Mouse (Mus musculus): ENCODE results near the gene Pcdh7. TPM values are rescaled to one million over a fixed set of nuclear protein-coding genes. Genes with fewer than 3 reads are reported as not detected.
A peak's percentile ranks its signal among the peaks of the same experiment; 100 is the strongest.

Pcdh7 gene
- polyA plus RNA-seq, 1 experiment from 2014 or later: 7.4 TPM

DNA sequence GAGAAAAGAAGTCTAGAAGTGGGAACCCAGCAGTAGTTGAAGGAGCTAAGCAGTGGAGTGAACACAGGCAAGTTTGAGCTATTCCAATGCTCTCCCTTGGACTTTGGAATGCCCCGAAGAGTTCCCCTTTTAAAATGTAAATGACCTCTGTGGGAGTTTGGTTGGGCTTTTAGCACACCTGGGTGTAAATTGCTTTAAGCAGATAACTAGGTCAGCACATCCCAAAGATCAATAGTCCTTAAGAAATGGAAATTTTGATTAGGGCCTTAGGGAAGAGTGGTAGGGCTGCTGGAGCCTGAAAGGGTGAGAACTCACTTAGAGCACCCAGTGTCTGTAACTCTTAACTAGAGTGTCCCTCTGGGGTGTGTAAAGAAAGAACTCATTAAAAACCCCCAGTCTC, 15.7 kb downstream of the Pcdh7 start:
- DNase-seq (ENCODE audit: low spot score) (no peak), ATAC-seq (replicated peaks; ENCODE audit: insufficient number of reproducible peaks, low FRiP score, low TSS enrichment, low read depth) (no peak)
- no peak overlapping the region for H3K27ac ChIP-seq (replicated peaks; ENCODE audit: low read depth, low read length)
- no peak overlapping the region for H3K4me2 ChIP-seq (ENCODE audit: low read depth, low read length)
- H3K9me3 ChIP-seq (replicated peaks; ENCODE audit: control insufficient read depth, low read length): no peaks in the 10 kb centered on the region
- 35% methylated on average over 1 of the region's 1 CpGs for WGBS
- no peak overlapping the region for H3K9ac ChIP-seq (replicated peaks; ENCODE audit: low read length)
- no peaks in the 10 kb centered on the region for H3K4me1 ChIP-seq (ENCODE audit: control insufficient read depth, insufficient read depth, low read length)
- no peak overlapping the region for H3K4me3 ChIP-seq (ENCODE audit: low read depth, low read length)
- no peaks in the 10 kb centered on the region for H3K27me3 ChIP-seq (ENCODE audit: control insufficient read depth, insufficient read depth, low read length)
- H3K36me3 ChIP-seq (replicated peaks; ENCODE audit: control insufficient read depth, insufficient read depth, low read depth, low read length): no peaks in the 10 kb centered on the region

DNA sequence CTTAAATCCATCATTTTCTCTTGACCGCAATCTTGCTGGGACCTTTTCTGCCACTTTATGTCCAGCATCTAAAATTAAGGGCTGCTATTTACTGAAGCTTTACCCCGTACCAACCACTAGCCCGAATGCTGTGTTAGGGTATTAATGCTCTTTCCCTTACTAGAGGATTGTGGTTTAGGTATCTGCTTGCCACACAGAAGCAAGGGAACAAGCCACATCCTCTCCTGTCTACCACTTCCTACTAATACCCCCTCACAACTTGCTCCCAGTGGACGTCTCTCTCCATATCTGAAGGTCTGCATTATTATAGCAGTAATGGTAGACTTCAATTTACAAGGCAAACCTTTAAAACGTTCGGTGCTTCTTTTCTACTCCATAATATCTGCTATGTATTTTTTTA, 18.0 kb downstream of the Pcdh7 start:
- WGBS: 87% methylated on average over 6 of the region's 6 CpGs
- ATAC-seq (replicated peaks; ENCODE audit: insufficient number of reproducible peaks, low FRiP score, low TSS enrichment, low read depth): no peak
- no peak for DNase-seq (ENCODE audit: low spot score)
- Histone ChIP-seq H3K4me1 (ENCODE audit: control insufficient read depth, insufficient read depth, low read length) (no peaks in the 10 kb centered on the region), H3K9me3 (replicated peaks; ENCODE audit: control insufficient read depth, low read length) (no peaks in the 10 kb centered on the region), H3K36me3 (replicated peaks; ENCODE audit: control insufficient read depth, insufficient read depth, low read depth, low read length) (no peaks in the 10 kb centered on the region), H3K27me3 (ENCODE audit: control insufficient read depth, insufficient read depth, low read length) (no peaks in the 10 kb centered on the region), H3K9ac (replicated peaks; ENCODE audit: low read length) (no peak overlapping the region), H3K4me3 (ENCODE audit: low read depth, low read length) (no peak overlapping the region), H3K27ac (replicated peaks; ENCODE audit: low read depth, low read length) (no peak overlapping the region), H3K4me2 (ENCODE audit: low read depth, low read length) (no peak overlapping the region)

DNA sequence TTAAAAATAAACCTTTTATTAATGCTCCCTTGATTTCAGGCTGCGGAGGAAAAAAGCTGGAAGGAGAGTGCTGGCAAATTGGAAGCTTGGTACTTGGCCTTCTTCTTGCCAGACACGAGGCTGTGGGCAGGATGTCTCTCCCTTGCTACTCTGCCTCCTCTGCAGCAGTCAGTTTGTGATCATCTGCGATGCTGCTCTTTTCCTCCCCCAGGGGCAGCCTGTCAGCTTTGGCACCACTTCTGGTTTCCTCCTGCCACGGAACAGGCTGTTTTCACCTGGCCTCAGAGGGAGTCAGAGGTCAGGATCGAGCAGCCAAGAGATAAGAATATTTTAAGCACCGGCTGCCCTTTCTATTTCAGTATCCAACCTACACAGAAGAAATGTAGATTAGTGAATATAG, 25.2 kb downstream of the Pcdh7 start:
- no peak for DNase-seq (ENCODE audit: low spot score)
- Histone ChIP-seq H3K27ac (replicated peaks; ENCODE audit: low read depth, low read length) (no peak overlapping the region), H3K4me3 (ENCODE audit: low read depth, low read length) (no peak overlapping the region), H3K9ac (replicated peaks; ENCODE audit: low read length) (no peak overlapping the region), H3K9me3 (replicated peaks; ENCODE audit: control insufficient read depth, low read length) (no peaks in the 10 kb centered on the region), H3K4me1 (ENCODE audit: control insufficient read depth, insufficient read depth, low read length) (no peaks in the 10 kb centered on the region), H3K4me2 (ENCODE audit: low read depth, low read length) (no peak overlapping the region), H3K36me3 (replicated peaks; ENCODE audit: control insufficient read depth, insufficient read depth, low read depth, low read length) (no peaks in the 10 kb centered on the region), H3K27me3 (ENCODE audit: control insufficient read depth, insufficient read depth, low read length) (no peaks in the 10 kb centered on the region)
- WGBS: 24% methylated on average over 6 of the region's 6 CpGs
- ATAC-seq (replicated peaks; ENCODE audit: insufficient number of reproducible peaks, low FRiP score, low TSS enrichment, low read depth): no peak

GRCm38 (mm10) chr5:57743956-57744661, 26.3 kb downstream of the Pcdh7 start:
- Histone ChIP-seq H3K9me3 (replicated peaks; ENCODE audit: control insufficient read depth, low read length) (no peaks in the 10 kb centered on the region), H3K4me1 (ENCODE audit: control insufficient read depth, insufficient read depth, low read length) (no peaks in the 10 kb centered on the region), H3K27ac (replicated peaks; ENCODE audit: low read depth, low read length) (no peak overlapping the region), H3K9ac (replicated peaks; ENCODE audit: low read length) (no peak overlapping the region), H3K36me3 (replicated peaks; ENCODE audit: control insufficient read depth, insufficient read depth, low read depth, low read length) (no peaks in the 10 kb centered on the region), H3K4me3 (ENCODE audit: low read depth, low read length) (no peak overlapping the region), H3K4me2 (ENCODE audit: low read depth, low read length) (no peak overlapping the region), H3K27me3 (ENCODE audit: control insufficient read depth, insufficient read depth, low read length) (no peaks in the 10 kb centered on the region)
- WGBS: 77% methylated on average over 2 of the region's 2 CpGs
- ATAC-seq (replicated peaks; ENCODE audit: insufficient number of reproducible peaks, low FRiP score, low TSS enrichment, low read depth): no peak
- DNase-seq (ENCODE audit: low spot score): no peak

GRCm38 (mm10) chr5:57745879-57746278, 28.1 kb downstream of the Pcdh7 start:
- H3K36me3 ChIP-seq (replicated peaks; ENCODE audit: control insufficient read depth, insufficient read depth, low read depth, low read length): no peaks in the 10 kb centered on the region
- no peak overlapping the region for H3K4me2 ChIP-seq (ENCODE audit: low read depth, low read length)
- WGBS: 79% methylated on average over 1 of the region's 1 CpGs
- DNase-seq (ENCODE audit: low spot score) (no peak), ATAC-seq (replicated peaks; ENCODE audit: insufficient number of reproducible peaks, low FRiP score, low TSS enrichment, low read depth) (no peak)
- no peaks in the 10 kb centered on the region for H3K9me3 ChIP-seq (replicated peaks; ENCODE audit: control insufficient read depth, low read length)
- no peak overlapping the region for H3K4me3 ChIP-seq (ENCODE audit: low read depth, low read length)
- H3K27ac ChIP-seq (replicated peaks; ENCODE audit: low read depth, low read length): no peak overlapping the region
- H3K9ac ChIP-seq (replicated peaks; ENCODE audit: low read length): no peak overlapping the region
- H3K27me3 ChIP-seq (ENCODE audit: control insufficient read depth, insufficient read depth, low read length): no peaks in the 10 kb centered on the region
- no peaks in the 10 kb centered on the region for H3K4me1 ChIP-seq (ENCODE audit: control insufficient read depth, insufficient read depth, low read length)

GRCm38 (mm10) chr5:57750320-57750719, 32.6 kb downstream of the Pcdh7 start:
- Histone ChIP-seq H3K4me3 (ENCODE audit: low read depth, low read length) (no peak overlapping the region), H3K9ac (replicated peaks; ENCODE audit: low read length) (no peak overlapping the region), H3K36me3 (replicated peaks; ENCODE audit: control insufficient read depth, insufficient read depth, low read depth, low read length) (no peaks in the 10 kb centered on the region), H3K9me3 (replicated peaks; ENCODE audit: control insufficient read depth, low read length) (no peaks in the 10 kb centered on the region), H3K4me1 (ENCODE audit: control insufficient read depth, insufficient read depth, low read length) (no peaks in the 10 kb centered on the region), H3K27me3 (ENCODE audit: control insufficient read depth, insufficient read depth, low read length) (no peaks in the 10 kb centered on the region), H3K27ac (replicated peaks; ENCODE audit: low read depth, low read length) (no peak overlapping the region), H3K4me2 (ENCODE audit: low read depth, low read length) (no peak overlapping the region)
- DNase-seq (ENCODE audit: low spot score): no peak
- no peak for ATAC-seq (replicated peaks; ENCODE audit: insufficient number of reproducible peaks, low FRiP score, low TSS enrichment, low read depth)
- 76% methylated on average over 1 of the region's 1 CpGs for WGBS

- no peak overlapping the region for H3K9ac ChIP-seq (replicated peaks; ENCODE audit: low read length)
- no peak for DNase-seq (ENCODE audit: low spot score)
- H3K4me2 ChIP-seq (ENCODE audit: low read depth, low read length): no peak overlapping the region
- ATAC-seq (replicated peaks; ENCODE audit: insufficient number of reproducible peaks, low FRiP score, low TSS enrichment, low read depth): no peak
- H3K27ac ChIP-seq (replicated peaks; ENCODE audit: low read depth, low read length): no peak overlapping the region
- no peaks in the 10 kb centered on the region for H3K27me3 ChIP-seq (ENCODE audit: control insufficient read depth, insufficient read depth, low read length)
- no peaks in the 10 kb centered on the region for H3K4me1 ChIP-seq (ENCODE audit: control insufficient read depth, insufficient read depth, low read length)
- no peaks in the 10 kb centered on the region for H3K36me3 ChIP-seq (replicated peaks; ENCODE audit: control insufficient read depth, insufficient read depth, low read depth, low read length)
- H3K4me3 ChIP-seq (ENCODE audit: low read depth, low read length): no peak overlapping the region
- 17% methylated on average over 1 of the region's 1 CpGs for WGBS
- no peaks in the 10 kb centered on the region for H3K9me3 ChIP-seq (replicated peaks; ENCODE audit: control insufficient read depth, low read length)
Measured at GRCm38 (mm10) chr5:57755791-57756190, 38.0 kb downstream of the Pcdh7 start.

DNA sequence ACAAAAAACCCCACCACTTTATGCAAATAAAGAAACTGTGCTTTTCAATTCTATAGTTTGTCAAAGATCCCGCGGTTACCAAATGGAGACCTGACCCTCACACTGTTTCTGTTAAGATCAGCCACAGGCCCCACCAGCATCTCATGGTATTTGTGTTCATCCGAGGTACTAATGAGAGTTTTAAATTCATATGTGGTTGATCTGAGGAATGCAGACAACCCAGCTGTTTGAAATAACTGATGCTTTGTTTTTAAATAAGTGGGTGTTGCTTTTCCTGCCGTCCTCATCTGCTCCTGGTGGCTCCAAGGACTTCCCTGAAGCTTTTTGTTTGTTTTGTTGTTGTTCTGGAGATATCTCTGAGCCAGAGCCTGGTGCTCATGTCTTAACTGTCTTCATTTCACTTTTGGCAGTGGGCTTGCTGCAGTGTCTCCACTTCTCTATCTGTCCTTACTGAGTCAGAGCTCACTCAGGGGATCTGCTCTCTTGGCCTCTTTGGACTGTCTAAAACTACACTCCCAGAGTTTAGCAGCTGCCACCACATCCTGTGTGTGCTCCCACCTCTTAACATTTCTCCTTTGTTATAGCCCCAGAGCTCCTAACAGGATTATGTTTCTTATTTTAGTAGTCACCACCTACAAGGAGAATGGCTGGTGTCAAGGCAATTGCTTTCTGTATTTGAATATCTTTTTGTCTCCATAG, 39.1 kb downstream of the Pcdh7 start:
- H3K27ac ChIP-seq (replicated peaks; ENCODE audit: low read depth, low read length): no peak overlapping the region
- no peak overlapping the region for H3K4me2 ChIP-seq (ENCODE audit: low read depth, low read length)
- no peak overlapping the region for H3K9ac ChIP-seq (replicated peaks; ENCODE audit: low read length)
- 45% methylated on average over 4 of the region's 4 CpGs for WGBS
- DNase-seq (ENCODE audit: low spot score): no peak
- ATAC-seq (replicated peaks; ENCODE audit: insufficient number of reproducible peaks, low FRiP score, low TSS enrichment, low read depth): 0 out of 2 replicates have a peak, but pooled peaks have one; percentile 52
- H3K27me3 ChIP-seq (ENCODE audit: control insufficient read depth, insufficient read depth, low read length): no peaks in the 10 kb centered on the region
- H3K4me1 ChIP-seq (ENCODE audit: control insufficient read depth, insufficient read depth, low read length): no peaks in the 10 kb centered on the region
- H3K9me3 ChIP-seq (replicated peaks; ENCODE audit: control insufficient read depth, low read length): no peaks in the 10 kb centered on the region
- H3K4me3 ChIP-seq (ENCODE audit: low read depth, low read length): no peak overlapping the region
- H3K36me3 ChIP-seq (replicated peaks; ENCODE audit: control insufficient read depth, insufficient read depth, low read depth, low read length): no peaks in the 10 kb centered on the region
